Mouse (Mus musculus): Measurements from ENCODE around the gene Alg9.

The Alg9 gene

GRCm38 (mm10) chr9:50885600-50885987, 110.8 kb downstream of the Alg9 start:
- no peak for DNase-seq (ENCODE audit: low spot score in 2 of 2)

- no peak for DNase-seq (ENCODE audit: low spot score in 2 of 2)
Measured at GRCm38 (mm10) chr9:50886870-50887269, 112.1 kb downstream of the Alg9 start.

- no peak for DNase-seq (ENCODE audit: low spot score in 2 of 2)
Measured at GRCm38 (mm10) chr9:50887351-50887750, 112.5 kb downstream of the Alg9 start.

- DNase-seq (ENCODE audit: low spot score in 2 of 2), result no peak
Measured at GRCm38 (mm10) chr9:50889211-50889610, 114.4 kb downstream of the Alg9 start.

- no peak for DNase-seq (ENCODE audit: low spot score in 2 of 2)
Measured at GRCm38 (mm10) chr9:50889964-50890363, 115.1 kb downstream of the Alg9 start.

GRCm38 (mm10) chr9:50890494-50891090, 115.8 kb downstream of the Alg9 start:
- no peak for DNase-seq (ENCODE audit: low spot score in 2 of 2)
